Mouse (Mus musculus): ENCODE measurements around the gene Jaml.

DNA sequence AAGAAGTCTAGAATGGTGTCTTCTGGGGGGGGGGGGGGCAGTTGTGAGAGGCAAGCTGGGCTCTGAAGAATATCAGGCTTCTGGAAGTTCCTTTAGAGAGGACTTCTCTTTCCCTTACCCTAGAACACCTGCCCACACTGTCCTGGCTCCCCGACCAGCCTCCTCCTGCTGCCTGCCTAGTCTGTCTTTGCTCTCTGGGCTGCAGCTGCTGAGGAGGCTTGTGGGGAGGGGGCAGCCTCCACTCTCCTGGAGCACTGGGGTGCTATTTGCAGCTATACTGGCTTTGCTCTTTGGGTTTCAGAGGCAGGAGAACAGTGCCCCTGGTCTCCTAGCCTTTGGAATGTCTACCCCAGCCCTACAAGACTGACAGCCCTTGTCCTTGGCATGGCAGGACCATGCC is 72.0 kb downstream of the Jaml start:
- TF ChIP-seq EP300 (IDR thresholded peaks at IDR 0.05; ENCODE audit: low read depth) (no peak), CTCF (IDR thresholded peaks at IDR 0.05; ENCODE audit: low read depth) (no peak)

All from liver, postnatal 0 days (tissue).